Mouse (Mus musculus) testis, postnatal 10 days (tissue): ENCODE data around the gene Wdr83os.
"Not testable (repeated sequence)": the region's sequence is repeated elsewhere in the genome, so short reads cannot be mapped to it uniquely, and the experiment has no call there.

Source experiments
- DNase-seq: peaks from one replicate; pipeline ENCODE4 v3.0.0; 2021; ENCODE audit warnings: low spot score

Wdr83os gene

DNA sequence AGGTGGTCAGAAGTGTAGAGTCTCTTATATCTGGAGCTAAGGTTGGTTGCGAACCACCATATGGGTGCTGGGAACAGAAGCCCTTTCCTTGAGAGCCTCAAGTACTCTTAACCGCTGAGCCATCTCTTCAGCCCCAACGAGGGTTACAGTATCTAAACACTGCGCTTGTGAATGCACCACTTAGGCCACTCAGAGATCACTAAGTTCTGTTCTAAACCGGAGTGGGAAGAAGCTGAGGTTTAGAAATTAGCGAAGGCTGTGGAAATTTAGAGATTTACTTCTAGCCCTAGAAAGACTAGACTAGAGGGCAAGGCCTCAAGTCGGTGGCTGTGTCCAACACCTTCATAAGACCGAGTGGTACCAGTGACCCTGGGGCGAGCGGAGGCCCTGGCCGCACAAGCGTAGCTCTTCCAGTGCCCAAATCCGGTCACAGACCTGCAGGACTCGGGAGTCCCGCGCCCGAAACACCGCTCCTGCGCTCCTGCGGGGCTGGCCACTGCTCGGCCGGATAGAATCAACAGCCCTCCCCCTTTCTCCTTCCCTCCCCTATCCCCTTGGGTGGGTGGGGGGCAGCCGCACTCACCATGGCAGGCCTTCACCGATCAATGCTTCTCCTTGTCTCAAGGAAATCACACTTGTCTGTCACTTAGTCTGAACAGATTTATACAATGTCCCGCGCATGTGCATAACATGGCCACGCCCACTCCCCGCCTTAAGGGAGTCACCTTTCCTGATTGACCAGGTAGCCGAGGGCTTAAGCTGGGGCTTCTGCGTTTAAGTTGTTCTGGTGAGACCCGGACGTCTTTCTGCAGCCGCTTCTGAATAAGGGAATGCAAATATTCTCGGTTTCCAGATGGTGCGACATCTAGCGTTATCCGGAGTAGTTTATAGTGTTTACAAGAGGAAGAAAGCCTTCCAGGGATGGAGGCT lies 38.8 kb downstream of the Wdr83os start:
- DNase-seq, result peak; percentile 89

DNA sequence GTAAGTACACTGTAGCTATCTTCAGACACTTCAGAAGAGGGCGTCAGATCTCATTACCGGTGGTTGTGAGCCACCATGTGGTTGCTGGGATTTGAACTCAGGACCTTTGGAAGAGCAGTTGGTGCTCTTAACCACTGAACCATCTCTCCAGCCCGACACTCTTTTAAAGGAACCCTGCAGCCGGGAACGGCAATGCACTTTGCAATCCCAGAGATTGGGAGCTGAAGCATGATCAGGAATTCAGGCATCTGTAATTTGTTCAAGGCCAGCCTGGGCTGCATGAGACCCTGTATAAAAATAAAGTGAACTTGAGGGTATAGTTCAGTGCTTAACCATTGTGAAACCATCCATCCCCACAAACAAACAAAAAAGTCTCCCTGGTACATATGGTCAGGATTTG lies 39.7 kb downstream of the Wdr83os start:
- not testable (repeated sequence) for DNase-seq

DNA sequence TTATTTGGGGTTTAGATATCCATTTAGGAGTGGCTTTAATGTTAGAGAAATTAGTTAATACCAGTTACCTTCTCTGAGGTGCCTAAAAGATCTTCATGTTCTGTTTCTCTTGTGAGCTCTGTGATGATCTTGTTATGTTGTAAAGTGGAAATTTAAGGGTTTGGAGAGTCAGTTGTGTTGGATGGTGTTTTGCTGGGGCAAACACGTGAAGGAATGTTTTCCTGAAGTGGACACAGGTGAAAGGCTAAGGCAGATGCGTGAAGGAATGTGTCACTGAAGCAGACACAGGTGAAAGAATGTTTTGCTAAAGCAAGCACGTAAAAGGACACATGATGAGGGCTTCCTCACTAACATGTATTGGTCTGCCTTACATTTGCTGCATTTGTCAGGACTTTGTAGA lies 42.5 kb downstream of the Wdr83os start, which contains the start of gene Zfp791:
Gene Zfp791 (minus strand): TSS at position 101 of the 400 bp plus-strand sequence.
- no peak for DNase-seq

DNA sequence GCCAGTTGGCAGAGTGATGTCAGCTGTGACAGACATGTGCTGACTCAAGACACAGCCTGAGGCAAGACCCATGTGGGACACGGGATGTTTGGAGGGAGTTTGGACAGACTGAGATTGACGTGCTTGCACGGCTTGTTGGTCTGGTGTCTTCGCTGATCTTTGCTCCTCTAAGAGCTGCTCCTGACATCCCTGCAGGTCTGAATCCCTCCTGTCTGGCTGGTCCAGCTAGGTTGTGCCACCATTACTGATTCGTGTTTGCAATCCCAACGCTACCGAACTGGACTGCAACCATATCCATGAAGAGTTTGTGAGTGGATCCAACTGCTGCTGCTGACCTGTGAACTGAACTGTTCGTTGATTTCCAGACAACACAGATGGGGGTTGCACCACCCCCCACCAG lies 43.2 kb downstream of the Wdr83os start:
- no peak for DNase-seq
